Mouse (Mus musculus) heart, postnatal 0 days (tissue): ENCODE results near the gene Nomo1.

ENCODE experiments used
- CTCF ChIP-seq: IDR thresholded peaks from 2 replicates; pipeline ENCODE4 v1.5.1; 2016; ENCODE audit warnings: antibody characterized with exemption, control low read depth, low read depth
- EP300 ChIP-seq: IDR thresholded peaks from 2 replicates; pipeline ENCODE4 v1.6.1; 2016; ENCODE audit warnings: antibody characterized with exemption, low read depth

DNA sequence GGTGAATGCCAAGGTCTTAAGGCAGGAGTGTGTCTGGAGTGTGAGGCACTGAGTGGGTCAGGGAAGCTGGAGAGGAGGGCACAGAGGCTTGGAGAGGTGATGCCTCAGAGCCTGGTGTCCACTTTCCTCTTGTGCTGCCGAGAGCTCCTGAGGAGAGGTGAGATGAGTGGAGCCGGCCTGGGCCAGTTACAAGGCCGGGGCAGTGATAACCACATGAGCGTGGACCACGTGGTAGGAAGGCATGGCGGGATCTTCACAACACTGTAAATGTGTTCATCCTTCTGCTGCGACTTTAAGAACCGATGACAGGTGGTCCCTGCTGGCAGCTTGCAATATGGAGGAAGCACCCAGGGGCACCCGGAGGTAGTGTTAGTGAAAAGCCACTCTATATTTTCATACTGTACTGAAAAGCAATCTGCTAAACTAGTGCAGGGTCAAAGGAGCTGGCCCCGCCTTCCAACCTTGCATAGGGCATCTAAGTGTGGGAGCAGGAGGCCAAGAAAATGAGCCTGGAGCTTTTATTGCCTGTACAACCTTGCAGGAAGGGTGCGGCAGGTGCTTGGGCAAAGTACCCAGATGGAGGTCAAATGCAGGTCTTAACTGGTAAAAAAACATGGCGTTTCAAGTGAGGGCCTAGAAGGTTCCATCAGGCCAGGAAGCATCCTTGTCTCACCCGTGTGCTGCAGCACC lies 14.5 kb downstream of the Nomo1 start:
- TF ChIP-seq EP300 = no peak
- TF ChIP-seq CTCF = no peak
